ENCODE assay signal across 8 mouse cellular contexts in genomic region chr11:11808820-11809403, GRCm38 (mm10). TPM values are rescaled to one million over a fixed set of nuclear protein-coding genes. Genes with fewer than 3 reads are reported as not detected.
DNase-seq lines count a peak whose midpoint lies in the region; ATAC-seq and TF ChIP-seq lines count a peak whose summit lies in the region.

Gene Fignl1, minus strand, starts transcription at chr11:11808962.

- ATAC-seq in megakaryocyte, adult 5-6 weeks (ENCODE audit: poor library complexity, severe bottlenecking) = peak; percentile 87

- 0 out of 2 replicates have a peak within 1 kb of the TSS, but pooled peaks have one; percentile 24 for H3K27ac ChIP-seq in cortical plate, adult 2 months (ENCODE audit: insufficient read depth, low read length)

- DNase-seq in adipocyte (ENCODE audit: low spot score) = peak; percentile 97
- DNase-seq in gastrocnemius, adult 8-10 months (ENCODE audit: low spot score in 2 of 2) = peak; percentile 87 to 93
- peak; percentile 99 for DNase-seq in induced T-regulatory cell, adult 2 months (ENCODE audit: low read depth)
- DNase-seq in left cerebral cortex, adult 8-10 months (ENCODE audit: low spot score in 2 of 2) = peak; percentile 84 to 94
- peak; percentile 96 for DNase-seq in right cerebral cortex, adult 18-20 months
- peak; percentile 96 for DNase-seq in urinary bladder, adult 2 months (ENCODE audit: low spot score)

- H3K4me3 ChIP-seq in cortical plate, adult 2 months (ENCODE audit: insufficient read depth, low read length) = peak within 1 kb of the TSS; percentile 68

- TF ChIP-seq POLR2A in cortical plate, adult 2 months (IDR thresholded peaks at IDR 0.05; ENCODE audit: extremely low read depth, insufficient read depth, low read length) = no peak; the same call in 1 of the 2 replicates

- TF ChIP-seq CTCF in cortical plate, adult 2 months (IDR thresholded peaks at IDR 0.05; ENCODE audit: extremely low read depth, insufficient read depth, low read length) = no peak

- H3K4me1 ChIP-seq in cortical plate, adult 2 months (ENCODE audit: control insufficient read depth, insufficient read depth, low read length) = no peaks in the 10 kb centered on the region

RNA-seq across cellular contexts. Expression of gene Fignl1, which starts in this region (rescaled TPM):
- 0.42 and 0.44 TPM in 2 replicates for polyA plus RNA-seq in cortical plate, adult 2 months (2012; rRNA removed)
- under 1 TPM; 0.19 to 0.88 (median 0.29) TPM for total RNA-seq in gastrocnemius, adult 8-10 months (2022)
- total RNA-seq in left cerebral cortex, adult 8-10 months (2022) = under 1 TPM; 0.67 to 0.89 (median 0.85) TPM
- 45.4 and 46.4 TPM in 2 replicates for total RNA-seq in megakaryocyte, adult 5-6 weeks (2015)
- total RNA-seq in megakaryocyte, adult 5-6 weeks (2017) = 64.2 and 65.6 TPM in 2 replicates
- polyA plus RNA-seq in urinary bladder, adult 2 months (2012; rRNA removed) = 0.66 and 1.2 TPM in 2 replicates

Comparison
In these comparisons a context has a peak if more than half of its experiments do, and no peak if none do; other contexts are left out.
1. Peak in every context shown above with its lines: DNase-seq, ATAC-seq, H3K4me3 ChIP-seq and H3K27ac ChIP-seq.
2. RNA of gene Fignl1 (total RNA-seq): 45.4 to 65.6 TPM in megakaryocyte, adult 5-6 weeks; 0.67 to 0.89 TPM in left cerebral cortex, adult 8-10 months and 0.19 to 0.88 TPM in gastrocnemius, adult 8-10 months; every median in the first group is over 10 times any median in the second.
3. Peak in DNase-seq in gastrocnemius, adult 8-10 months; RNA of the gene not detected or under 1 TPM.
4. Peak in DNase-seq in left cerebral cortex, adult 8-10 months; RNA of the gene not detected or under 1 TPM.